Mouse (Mus musculus): ENCODE measurements around the gene Gm4881. TPM values are rescaled to one million over a fixed set of nuclear protein-coding genes. Genes with fewer than 3 reads are reported as not detected.

Gm4881 gene
- polyA plus RNA-seq, 1 experiment from 2014 or later, result not detected

DNA sequence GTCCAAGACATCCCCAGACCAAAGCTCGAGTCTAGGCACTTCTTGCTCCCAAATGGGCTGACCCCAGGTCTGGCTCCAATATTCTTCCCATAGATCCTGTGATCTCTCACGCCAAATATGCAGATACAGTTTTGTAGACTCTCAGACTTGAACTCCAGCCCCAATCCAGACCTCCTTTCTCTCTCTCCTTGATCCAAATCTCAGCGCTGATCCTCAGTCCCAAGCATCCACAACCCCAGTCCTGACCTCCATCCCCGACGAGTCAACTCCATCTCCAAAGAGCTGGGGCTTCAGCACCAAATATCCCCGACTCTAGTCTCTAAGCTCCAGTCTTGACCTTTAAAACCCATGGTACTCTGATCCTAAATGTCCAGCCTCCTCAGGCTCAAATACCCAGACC lies 653 bp downstream of the Gm4881 start:
- Histone ChIP-seq H3K4me2 (ENCODE audit: low read depth, low read length) (no peak overlapping the region), H3K4me3 (ENCODE audit: low read depth, low read length) (no peak overlapping the region), H3K4me1 (ENCODE audit: control insufficient read depth, low read depth, low read length) (no peaks in the 10 kb centered on the region), H3K9me3 (replicated peaks; ENCODE audit: control insufficient read depth, low read length) (no peaks in the 10 kb centered on the region), H3K36me3 (ENCODE audit: control insufficient read depth, insufficient read depth) (no peaks in the 10 kb centered on the region), H3K27ac (ENCODE audit: low read length) (no peak overlapping the region), H3K9ac (ENCODE audit: low read depth, low read length) (no peak overlapping the region), H3K27me3 (ENCODE audit: control insufficient read depth, insufficient read depth, low read depth, low read length) (peaks cover 78% of the 10 kb centered on the region)
- ATAC-seq (ENCODE audit: low read depth), result no peak
- 2% methylated on average over 6 of the region's 6 CpGs for WGBS (ENCODE audit: insufficient replicate concordance)

DNA sequence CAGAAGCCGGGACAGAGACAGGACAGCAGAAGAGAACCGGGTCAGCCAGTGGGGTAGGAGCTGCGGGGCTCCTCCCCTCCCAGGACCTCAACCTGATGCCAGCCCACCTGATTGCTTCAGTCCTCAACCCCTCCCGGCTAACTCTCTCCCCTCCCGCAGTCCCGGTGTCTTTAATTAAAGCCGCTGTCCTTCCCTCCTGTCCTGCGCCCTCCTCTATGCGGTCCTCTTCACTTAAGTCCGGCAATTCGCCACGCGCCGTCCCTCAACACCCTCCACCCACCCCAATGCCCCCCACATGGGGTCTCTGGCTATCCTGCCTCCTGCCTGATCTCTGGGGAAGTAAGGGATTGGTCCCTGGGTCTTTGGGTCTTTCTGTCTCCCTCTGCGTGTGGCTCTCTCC lies 12.6 kb downstream of the Gm4881 start:
- Histone ChIP-seq H3K4me3 (ENCODE audit: low read depth, low read length) (no peak overlapping the region), H3K27ac (ENCODE audit: low read length) (no peak overlapping the region), H3K9ac (ENCODE audit: low read depth, low read length) (no peak overlapping the region), H3K9me3 (replicated peaks; ENCODE audit: control insufficient read depth, low read length) (no peaks in the 10 kb centered on the region), H3K4me1 (ENCODE audit: control insufficient read depth, low read depth, low read length) (no peaks in the 10 kb centered on the region; the same call in 1 of the 2 replicates), H3K27me3 (ENCODE audit: control insufficient read depth, insufficient read depth, low read depth, low read length) (peaks cover 69% of the 10 kb centered on the region), H3K36me3 (ENCODE audit: control insufficient read depth, insufficient read depth) (no peaks in the 10 kb centered on the region), H3K4me2 (ENCODE audit: low read depth, low read length) (no peak overlapping the region)
- 4% methylated on average over 15 of the region's 15 CpGs for WGBS (ENCODE audit: insufficient replicate concordance)
- ATAC-seq (ENCODE audit: low read depth), result no peak

DNA sequence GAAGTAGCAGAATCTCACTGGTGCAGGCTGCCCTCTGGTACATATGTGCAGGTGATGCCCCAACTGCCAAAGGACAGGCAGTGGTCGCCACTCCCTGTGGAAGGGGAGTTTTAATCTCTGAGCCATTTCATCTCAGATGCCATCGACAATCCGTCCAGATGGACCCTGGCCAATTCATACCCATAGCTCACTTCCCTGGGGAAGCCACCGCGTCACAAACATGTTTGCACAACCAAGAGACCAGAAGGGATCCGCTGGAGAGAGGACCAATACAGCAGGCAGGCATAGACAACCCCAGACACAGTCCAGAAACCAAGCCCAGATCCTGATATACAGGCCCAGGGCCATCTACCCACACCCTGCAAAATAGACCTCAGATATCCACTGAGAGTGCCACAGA lies 13.8 kb downstream of the Gm4881 start:
- Histone ChIP-seq H3K27me3 (ENCODE audit: control insufficient read depth, insufficient read depth, low read depth, low read length) (peaks cover 60% of the 10 kb centered on the region), H3K9me3 (replicated peaks; ENCODE audit: control insufficient read depth, low read length) (no peaks in the 10 kb centered on the region)
- no peak for ATAC-seq (ENCODE audit: low read depth)

DNA sequence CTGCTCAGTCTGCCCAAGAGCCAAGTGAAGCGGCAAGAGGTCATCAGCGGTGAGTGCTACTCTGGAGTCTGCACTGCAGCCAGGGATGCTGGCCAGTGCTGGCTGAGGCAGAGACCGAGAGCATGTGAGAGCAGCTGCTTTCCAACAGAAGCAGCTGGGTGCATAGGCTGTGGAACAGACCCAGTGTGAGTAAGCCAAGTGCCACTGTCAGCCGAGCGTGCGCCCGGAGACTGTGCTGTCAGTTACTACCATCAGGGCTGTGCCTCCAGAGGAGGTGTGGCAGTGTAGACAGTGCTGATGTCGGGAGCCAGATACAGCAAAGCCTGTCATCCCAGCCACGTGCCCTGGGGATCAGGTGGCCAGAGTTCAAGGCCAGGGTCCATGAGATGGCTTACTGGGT lies 24.6 kb downstream of the Gm4881 start:
- Histone ChIP-seq H3K4me3 (ENCODE audit: low read depth, low read length) (no peak overlapping the region), H3K27ac (ENCODE audit: low read length) (no peak overlapping the region), H3K36me3 (ENCODE audit: control insufficient read depth, insufficient read depth) (peaks cover 47% of the 10 kb centered on the region), H3K27me3 (ENCODE audit: control insufficient read depth, insufficient read depth, low read depth, low read length) (no peaks in the 10 kb centered on the region), H3K4me2 (ENCODE audit: low read depth, low read length) (no peak overlapping the region), H3K9me3 (replicated peaks; ENCODE audit: control insufficient read depth, low read length) (no peaks in the 10 kb centered on the region), H3K4me1 (ENCODE audit: control insufficient read depth, low read depth, low read length) (no peaks in the 10 kb centered on the region), H3K9ac (ENCODE audit: low read depth, low read length) (no peak overlapping the region)
- ATAC-seq (ENCODE audit: low read depth), result no peak
- 77% methylated on average over 9 of the region's 9 CpGs for WGBS (ENCODE audit: insufficient replicate concordance)

More for the DNA sequence above, 13.8 kb downstream of the Gm4881 start:
- Histone ChIP-seq H3K27ac (ENCODE audit: low read length) (no peak overlapping the region), H3K4me2 (ENCODE audit: low read depth, low read length) (no peak overlapping the region), H3K4me1 (ENCODE audit: control insufficient read depth, low read depth, low read length) (no peaks in the 10 kb centered on the region; the same call in 1 of the 2 replicates), H3K36me3 (ENCODE audit: control insufficient read depth, insufficient read depth) (peaks cover 5% of the 10 kb centered on the region), H3K9ac (ENCODE audit: low read depth, low read length) (no peak overlapping the region), H3K4me3 (ENCODE audit: low read depth, low read length) (no peak overlapping the region)
- WGBS (ENCODE audit: insufficient replicate concordance), result 40% methylated on average over 6 of the region's 6 CpGs

- no peak overlapping the region for H3K9ac ChIP-seq (ENCODE audit: low read depth, low read length)
- no peak overlapping the region for H3K4me2 ChIP-seq (ENCODE audit: low read depth, low read length)
- H3K27me3 ChIP-seq (ENCODE audit: control insufficient read depth, insufficient read depth, low read depth, low read length), result no peaks in the 10 kb centered on the region
- H3K9me3 ChIP-seq (replicated peaks; ENCODE audit: control insufficient read depth, low read length), result no peaks in the 10 kb centered on the region
- ATAC-seq (ENCODE audit: low read depth), result no peak; the same call in 1 of the 2 replicates
- WGBS (ENCODE audit: insufficient replicate concordance), result 80% methylated on average over 20 of the region's 20 CpGs
- H3K36me3 ChIP-seq (ENCODE audit: control insufficient read depth, insufficient read depth), result peaks cover 39% of the 10 kb centered on the region
- no peaks in the 10 kb centered on the region for H3K4me1 ChIP-seq (ENCODE audit: control insufficient read depth, low read depth, low read length)
- H3K27ac ChIP-seq (ENCODE audit: low read length), result no peak overlapping the region
- H3K4me3 ChIP-seq (ENCODE audit: low read depth, low read length), result no peak overlapping the region
These were observed 25.5 kb downstream of the Gm4881 start for GRCm38 (mm10) chr7:24918763-24919323.

GRCm38 (mm10) chr7:24912480-24912879 lies 31.8 kb downstream of the Gm4881 start:
- H3K4me2 ChIP-seq (ENCODE audit: low read depth, low read length), result no peak overlapping the region
- H3K4me1 ChIP-seq (ENCODE audit: control insufficient read depth, low read depth, low read length), result peaks cover under 1% of the 10 kb centered on the region; the same call in 1 of the 2 replicates
- no peak overlapping the region for H3K9ac ChIP-seq (ENCODE audit: low read depth, low read length)
- no peak overlapping the region for H3K27ac ChIP-seq (ENCODE audit: low read length)
- no peaks in the 10 kb centered on the region for H3K9me3 ChIP-seq (replicated peaks; ENCODE audit: control insufficient read depth, low read length)
- no peak for ATAC-seq (ENCODE audit: low read depth)
- WGBS (ENCODE audit: insufficient replicate concordance), result 85% methylated on average over 14 of the region's 14 CpGs
- H3K4me3 ChIP-seq (ENCODE audit: low read depth, low read length), result no peak overlapping the region
- H3K36me3 ChIP-seq (ENCODE audit: control insufficient read depth, insufficient read depth), result peaks cover 22% of the 10 kb centered on the region
- no peaks in the 10 kb centered on the region for H3K27me3 ChIP-seq (ENCODE audit: control insufficient read depth, insufficient read depth, low read depth, low read length)

- no peak for ATAC-seq (ENCODE audit: low read depth)
- 33% methylated on average over 13 of the region's 13 CpGs for WGBS (ENCODE audit: insufficient replicate concordance)
- Histone ChIP-seq H3K4me2 (ENCODE audit: low read depth, low read length) (peak overlapping the region; percentile 28), H3K4me1 (ENCODE audit: control insufficient read depth, low read depth, low read length) (peaks cover 41% of the 10 kb centered on the region), H3K27me3 (ENCODE audit: control insufficient read depth, insufficient read depth, low read depth, low read length) (no peaks in the 10 kb centered on the region), H3K36me3 (ENCODE audit: control insufficient read depth, insufficient read depth) (peaks cover 6% of the 10 kb centered on the region), H3K9me3 (replicated peaks; ENCODE audit: control insufficient read depth, low read length) (no peaks in the 10 kb centered on the region), H3K27ac (ENCODE audit: low read length) (no peak overlapping the region), H3K4me3 (ENCODE audit: low read depth, low read length) (no peak overlapping the region), H3K9ac (ENCODE audit: low read depth, low read length) (no peak overlapping the region)
These were observed 37.0 kb downstream of the Gm4881 start for GRCm38 (mm10) chr7:24907211-24907748.

DNA sequence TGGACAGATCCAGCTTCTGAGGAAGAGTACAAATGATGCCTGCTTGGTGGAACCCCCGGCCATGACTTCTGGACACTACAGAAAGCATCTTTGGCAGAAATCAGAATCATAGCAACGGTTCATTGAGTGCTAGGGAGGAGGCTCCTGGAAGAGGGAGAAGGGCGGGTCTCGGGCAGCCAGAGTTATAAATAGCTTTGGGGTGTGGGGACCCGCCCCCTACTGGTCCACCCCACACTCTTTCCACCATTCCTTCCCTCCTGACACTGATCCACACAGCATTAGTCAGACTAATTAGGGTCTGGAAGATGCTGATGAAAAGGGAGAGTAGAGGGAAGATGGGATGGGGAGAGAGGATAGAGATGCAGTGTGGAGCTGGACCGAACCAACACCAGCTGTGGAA lies 37.7 kb downstream of the Gm4881 start:
- Histone ChIP-seq H3K36me3 (ENCODE audit: control insufficient read depth, insufficient read depth) (peaks cover 6% of the 10 kb centered on the region), H3K4me3 (ENCODE audit: low read depth, low read length) (no peak overlapping the region), H3K27ac (ENCODE audit: low read length) (0 out of 2 replicates have a peak overlapping the region, but pooled peaks have one; percentile 16), H3K9ac (ENCODE audit: low read depth, low read length) (no peak overlapping the region; the same call in 1 of the 2 replicates), H3K9me3 (replicated peaks; ENCODE audit: control insufficient read depth, low read length) (no peaks in the 10 kb centered on the region), H3K27me3 (ENCODE audit: control insufficient read depth, insufficient read depth, low read depth, low read length) (no peaks in the 10 kb centered on the region), H3K4me1 (ENCODE audit: control insufficient read depth, low read depth, low read length) (peaks cover 47% of the 10 kb centered on the region), H3K4me2 (ENCODE audit: low read depth, low read length) (0 out of 2 replicates have a peak overlapping the region, but pooled peaks have one; percentile 28)
- 16% methylated on average over 6 of the region's 6 CpGs for WGBS (ENCODE audit: insufficient replicate concordance)
- no peak for ATAC-seq (ENCODE audit: low read depth)

- H3K27me3 ChIP-seq (ENCODE audit: control insufficient read depth, insufficient read depth, low read depth, low read length), result no peaks in the 10 kb centered on the region
- peak overlapping the region; percentile 84 for H3K9ac ChIP-seq (ENCODE audit: low read depth, low read length)
- ATAC-seq (ENCODE audit: low read depth), result 0 out of 2 replicates have a peak, but pooled peaks have one; percentile 17
- H3K4me1 ChIP-seq (ENCODE audit: control insufficient read depth, low read depth, low read length), result peaks cover 47% of the 10 kb centered on the region
- H3K36me3 ChIP-seq (ENCODE audit: control insufficient read depth, insufficient read depth), result peaks cover 6% of the 10 kb centered on the region
- no peaks in the 10 kb centered on the region for H3K9me3 ChIP-seq (replicated peaks; ENCODE audit: control insufficient read depth, low read length)
- peak overlapping the region; percentile 82 for H3K4me2 ChIP-seq (ENCODE audit: low read depth, low read length)
- H3K27ac ChIP-seq (ENCODE audit: low read length), result peak overlapping the region; percentile 80
- WGBS (ENCODE audit: insufficient replicate concordance), result 10% methylated on average over 3 of the region's 3 CpGs
- H3K4me3 ChIP-seq (ENCODE audit: low read depth, low read length), result peak overlapping the region; percentile 77
These were observed 39.4 kb downstream of the Gm4881 start for GRCm38 (mm10) chr7:24904936-24905335.

Data from liver, embryonic 16.5 days (tissue).